Mouse (Mus musculus): ENCODE results near the gene Kbtbd2.

GRCm38 (mm10) chr6:56818436-56819123 is 21.0 kb upstream of the Kbtbd2 start:
- TF ChIP-seq CTCF (IDR thresholded peaks at IDR 0.05 in 2 of 3, conservative IDR thresholded peaks at IDR 0.05 in 1 of 3; ENCODE audit: control insufficient read depth in 1 of 3, insufficient read depth in 1 of 3, low read depth in 2 of 3, low read length in 3 of 3, poor library complexity in 1 of 3, severe bottlenecking in 1 of 3) = no peak
- TF ChIP-seq EP300 (IDR thresholded peaks at IDR 0.05; ENCODE audit: low read depth in 1 of 2, low read length in 2 of 2) = no peak
- TF ChIP-seq USF1 (IDR thresholded peaks at IDR 0.05; ENCODE audit: low read depth, low read length) = no peak
- TF ChIP-seq KAT2A (conservative IDR thresholded peaks at IDR 0.05; ENCODE audit: low read depth, low read length) = no peak
- no peak for TF ChIP-seq NELFE (IDR thresholded peaks at IDR 0.05; ENCODE audit: low read depth, low read length)
- TF ChIP-seq NRF1 (IDR thresholded peaks at IDR 0.05; ENCODE audit: insufficient read depth, low read depth, low read length, poor library complexity, severe bottlenecking) = no peak
- TF ChIP-seq POLR2A (IDR thresholded peaks at IDR 0.05; ENCODE audit: control insufficient read depth in 1 of 2, insufficient read depth in 1 of 2, low read depth in 1 of 2, low read length in 2 of 2, poor library complexity in 1 of 2) = no peak
- no peak for TF ChIP-seq MAX (IDR thresholded peaks at IDR 0.05; ENCODE audit: low read length)
- TF ChIP-seq GATA1 (IDR thresholded peaks at IDR 0.05; ENCODE audit: low read depth, low read length) = no peak
- no peak for TF ChIP-seq TAL1 (IDR thresholded peaks at IDR 0.05; ENCODE audit: low read length)

All from MEL (cell line).